Mouse (Mus musculus): ENCODE measurements around the gene Otogl. TPM values are rescaled to one million over a fixed set of nuclear protein-coding genes. Genes with fewer than 3 reads are reported as not detected.
A peak's percentile ranks its signal among the peaks of the same experiment; 100 is the strongest.

Otogl gene
- polyA plus RNA-seq, 1 experiment: 0.06 TPM

GRCm38 (mm10) chr10:107751944-107752343, 160.0 kb downstream of the Otogl start:
- H3K27me3 ChIP-seq (ENCODE audit: control insufficient read depth, insufficient read depth, insufficient read length): no peaks in the 10 kb centered on the region
- no peak for TF ChIP-seq MYOD1 (IDR thresholded peaks at IDR 0.05; ENCODE audit: control insufficient read depth in 1 of 3, insufficient read length in 2 of 3, low read depth in 2 of 3)
- no peak for TF ChIP-seq CEBPB (IDR thresholded peaks at IDR 0.05; ENCODE audit: insufficient read depth, poor library complexity, severe bottlenecking)
- no peak for TF ChIP-seq REST (IDR thresholded peaks at IDR 0.05; ENCODE audit: insufficient read depth, insufficient read length)
- no peak for TF ChIP-seq POLR2A (IDR thresholded peaks at IDR 0.05; ENCODE audit: insufficient read length, low read depth)
- no peak for TF ChIP-seq MAX (IDR thresholded peaks at IDR 0.05; ENCODE audit: low read depth)
- TF ChIP-seq SRF (IDR thresholded peaks at IDR 0.05; ENCODE audit: control insufficient read depth, insufficient read length, low read depth): no peak
- TF ChIP-seq USF1 (IDR thresholded peaks at IDR 0.05; ENCODE audit: low read depth): no peak
- TF ChIP-seq TCF3 (IDR thresholded peaks at IDR 0.05; ENCODE audit: insufficient read length, low read depth): no peak
- TF ChIP-seq TCF12 (IDR thresholded peaks at IDR 0.05; ENCODE audit: insufficient read depth, poor library complexity, severe bottlenecking): no peak
- no peak for TF ChIP-seq POLR2AphosphoS2 (IDR thresholded peaks at IDR 0.05; ENCODE audit: insufficient read length, low read depth)
- no peak for TF ChIP-seq MYOG (IDR thresholded peaks at IDR 0.05; ENCODE audit: control insufficient read depth in 1 of 3, insufficient read depth in 1 of 3, insufficient read length in 2 of 3, low read depth in 2 of 3)
- no peak for TF ChIP-seq E2F4 (IDR thresholded peaks at IDR 0.05; ENCODE audit: insufficient read depth)
- H3K79me2 ChIP-seq (ENCODE audit: control insufficient read depth, insufficient read depth): no peaks in the 10 kb centered on the region
- no peak overlapping the region for H3ac ChIP-seq (ENCODE audit: control insufficient read depth, insufficient read length)
- H3K4me2 ChIP-seq (ENCODE audit: low read depth): no peak overlapping the region
- H3K4me3 ChIP-seq: no peak overlapping the region
- H3K36me3 ChIP-seq (ENCODE audit: control insufficient read depth, insufficient read depth): no peaks in the 10 kb centered on the region

- H3K4me2 ChIP-seq (ENCODE audit: low read depth): no peak overlapping the region
- no peaks in the 10 kb centered on the region for H3K27me3 ChIP-seq (ENCODE audit: control insufficient read depth, insufficient read depth, insufficient read length)
- H3K36me3 ChIP-seq (ENCODE audit: control insufficient read depth, insufficient read depth): no peaks in the 10 kb centered on the region
- H3K4me3 ChIP-seq: no peak overlapping the region
- TF ChIP-seq TCF3 (IDR thresholded peaks at IDR 0.05; ENCODE audit: insufficient read length, low read depth) (no peak), POLR2A (IDR thresholded peaks at IDR 0.05; ENCODE audit: insufficient read length, low read depth) (no peak), MYOD1 (IDR thresholded peaks at IDR 0.05; ENCODE audit: control insufficient read depth in 1 of 3, insufficient read length in 2 of 3, low read depth in 2 of 3) (no peak), E2F4 (IDR thresholded peaks at IDR 0.05; ENCODE audit: insufficient read depth) (no peak), SRF (IDR thresholded peaks at IDR 0.05; ENCODE audit: control insufficient read depth, insufficient read length, low read depth) (no peak), MAX (IDR thresholded peaks at IDR 0.05; ENCODE audit: low read depth) (no peak), POLR2AphosphoS2 (IDR thresholded peaks at IDR 0.05; ENCODE audit: insufficient read length, low read depth) (no peak), REST (IDR thresholded peaks at IDR 0.05; ENCODE audit: insufficient read depth, insufficient read length) (no peak), CEBPB (IDR thresholded peaks at IDR 0.05; ENCODE audit: insufficient read depth, poor library complexity, severe bottlenecking) (no peak), USF1 (IDR thresholded peaks at IDR 0.05; ENCODE audit: low read depth) (no peak)
- no peak overlapping the region for H3ac ChIP-seq (ENCODE audit: control insufficient read depth, insufficient read length)
- no peaks in the 10 kb centered on the region for H3K79me2 ChIP-seq (ENCODE audit: control insufficient read depth, insufficient read depth)
Measured at GRCm38 (mm10) chr10:107747566-107747965, 164.4 kb downstream of the Otogl start.

- peak; percentile 16 for TF ChIP-seq USF1 (IDR thresholded peaks at IDR 0.05; ENCODE audit: low read depth)
- no peak for TF ChIP-seq POLR2A (IDR thresholded peaks at IDR 0.05; ENCODE audit: insufficient read length, low read depth)
- no peak overlapping the region for H3K4me3 ChIP-seq
Measured at GRCm38 (mm10) chr10:107746717-107747116, 165.2 kb downstream of the Otogl start.

GRCm38 (mm10) chr10:107739815-107740214, 172.1 kb downstream of the Otogl start:
- Histone ChIP-seq H3K4me2 (ENCODE audit: low read depth) (no peak overlapping the region), H3K36me3 (ENCODE audit: control insufficient read depth, insufficient read depth) (no peaks in the 10 kb centered on the region), H3ac (ENCODE audit: control insufficient read depth, insufficient read length) (no peak overlapping the region), H3K79me2 (ENCODE audit: control insufficient read depth, insufficient read depth) (no peaks in the 10 kb centered on the region), H3K4me3 (no peak overlapping the region), H3K27me3 (ENCODE audit: control insufficient read depth, insufficient read depth, insufficient read length) (no peaks in the 10 kb centered on the region)
- TF ChIP-seq POLR2AphosphoS2 (IDR thresholded peaks at IDR 0.05; ENCODE audit: insufficient read length, low read depth): no peak

More at GRCm38 (mm10) chr10:107746717-107747116, 165.2 kb downstream of the Otogl start:
- H3K79me2 ChIP-seq (ENCODE audit: control insufficient read depth, insufficient read depth): no peaks in the 10 kb centered on the region
- no peaks in the 10 kb centered on the region for H3K27me3 ChIP-seq (ENCODE audit: control insufficient read depth, insufficient read depth, insufficient read length)
- H3K4me2 ChIP-seq (ENCODE audit: low read depth): peak overlapping the region; percentile 37
- no peaks in the 10 kb centered on the region for H3K36me3 ChIP-seq (ENCODE audit: control insufficient read depth, insufficient read depth)
- no peak overlapping the region for H3ac ChIP-seq (ENCODE audit: control insufficient read depth, insufficient read length)

GRCm38 (mm10) chr10:107737743-107738142, 174.2 kb downstream of the Otogl start:
- H3K4me2 ChIP-seq (ENCODE audit: low read depth): no peak overlapping the region
- H3K4me3 ChIP-seq: no peak overlapping the region
- no peaks in the 10 kb centered on the region for H3K27me3 ChIP-seq (ENCODE audit: control insufficient read depth, insufficient read depth, insufficient read length)
- H3K79me2 ChIP-seq (ENCODE audit: control insufficient read depth, insufficient read depth): no peaks in the 10 kb centered on the region
- H3ac ChIP-seq (ENCODE audit: control insufficient read depth, insufficient read length): no peak overlapping the region
- no peak for TF ChIP-seq TCF12 (IDR thresholded peaks at IDR 0.05; ENCODE audit: insufficient read depth, poor library complexity, severe bottlenecking)
- TF ChIP-seq MYOD1 (IDR thresholded peaks at IDR 0.05; ENCODE audit: control insufficient read depth in 1 of 3, insufficient read length in 2 of 3, low read depth in 2 of 3): no peak
- TF ChIP-seq USF1 (IDR thresholded peaks at IDR 0.05; ENCODE audit: low read depth): no peak
- no peak for TF ChIP-seq POLR2A (IDR thresholded peaks at IDR 0.05; ENCODE audit: insufficient read length, low read depth)
- TF ChIP-seq MYOG (IDR thresholded peaks at IDR 0.05; ENCODE audit: control insufficient read depth in 1 of 3, insufficient read depth in 1 of 3, insufficient read length in 2 of 3, low read depth in 2 of 3): no peak
- TF ChIP-seq MAX (IDR thresholded peaks at IDR 0.05; ENCODE audit: low read depth): no peak
- no peak for TF ChIP-seq REST (IDR thresholded peaks at IDR 0.05; ENCODE audit: insufficient read depth, insufficient read length)
- no peak for TF ChIP-seq POLR2AphosphoS2 (IDR thresholded peaks at IDR 0.05; ENCODE audit: insufficient read length, low read depth)
- TF ChIP-seq TCF3 (IDR thresholded peaks at IDR 0.05; ENCODE audit: insufficient read length, low read depth): no peak
- TF ChIP-seq CEBPB (IDR thresholded peaks at IDR 0.05; ENCODE audit: insufficient read depth, poor library complexity, severe bottlenecking): no peak
- no peak for TF ChIP-seq SRF (IDR thresholded peaks at IDR 0.05; ENCODE audit: control insufficient read depth, insufficient read length, low read depth)
- TF ChIP-seq E2F4 (IDR thresholded peaks at IDR 0.05; ENCODE audit: insufficient read depth): no peak
- H3K36me3 ChIP-seq (ENCODE audit: control insufficient read depth, insufficient read depth): no peaks in the 10 kb centered on the region

All from myocyte (in vitro differentiated cells).